Mouse (Mus musculus) ovary, adult 18-20 months (tissue): ENCODE measurements around the gene Zmat5.

Source experiments
- DNase-seq: peaks from one replicate; pipeline ENCODE4 v3.0.0; 2022; ENCODE audit warnings: low spot score, mixed read lengths

Gene Zmat5

GRCm38 (mm10) chr11:4783116-4783515 lies 78.6 kb downstream of the Zmat5 start:
- DNase-seq = no peak

- no peak for DNase-seq
Measured at GRCm38 (mm10) chr11:4784629-4785142, 80.2 kb downstream of the Zmat5 start.
